Mouse (Mus musculus) forebrain, postnatal 0 days (tissue): ENCODE measurements at regions not wholly inside any gene's neighbourhood (a gene's known extent, or its start where the extent isn't known, plus 50 kb on each side); places are given as distances from the start of the nearest gene placed in this dataset.

Source experiments
- ATAC-seq: fragments of 200-750 bp; cut with Nextera tagmentation; 2 replicates; pipeline ENCODE4 v1.8.0; 2017; ENCODE audit warnings: mild to moderate bottlenecking, moderate library complexity
- DNase-seq: peaks from one replicate; pipeline ENCODE4 v3.0.0-alpha.2; 2015
- H3K27ac ChIP-seq: fragments of 300-500 bp; sonication (generic); 2 replicates; pipeline ENCODE4 v1.5.1; 2014; ENCODE audit warnings: low read depth, mild to moderate bottlenecking, antibody characterized with exemption, low read length, moderate library complexity, mixed read lengths
- H3K27me3 ChIP-seq: fragments of 300-500 bp; sonication (generic); 2 replicates; pipeline ENCODE4 v1.6.1; 2014; ENCODE audit warnings: mild to moderate bottlenecking, low read length, mixed read lengths; ENCODE audit not compliant: insufficient read depth
- H3K36me3 ChIP-seq: fragments of 300-500 bp; sonication (generic); 2 replicates; pipeline ENCODE4 v1.6.1; 2014; ENCODE audit warnings: mild to moderate bottlenecking, moderate library complexity; ENCODE audit not compliant: insufficient read depth
- H3K4me1 ChIP-seq: fragments of 300-500 bp; sonication (generic); 2 replicates; pipeline ENCODE4 v1.6.1; 2014; ENCODE audit warnings: antibody characterized with exemption; ENCODE audit not compliant: insufficient read depth
- H3K4me2 ChIP-seq: fragments of 300-500 bp; sonication (generic); 2 replicates; pipeline ENCODE4 v1.6.1; 2014; ENCODE audit warnings: low read depth, mild to moderate bottlenecking, moderate library complexity
- H3K4me3 ChIP-seq: fragments of 300-500 bp; sonication (generic); 2 replicates; pipeline ENCODE4 v1.5.1; 2014; ENCODE audit warnings: low read depth, low read length, mixed read lengths
- H3K9ac ChIP-seq: fragments of 300-500 bp; sonication (generic); 2 replicates; pipeline ENCODE4 v1.6.1; 2014; ENCODE audit warnings: mild to moderate bottlenecking
- H3K9me3 ChIP-seq: fragments of 300-500 bp; sonication (generic); 2 replicates; pipeline ENCODE4 v1.6.1; 2016; ENCODE audit warnings: low read length
- CTCF ChIP-seq: sonication (generic); IDR thresholded peaks from 2 replicates; pipeline ENCODE4 v1.5.1; 2016; ENCODE audit warnings: antibody characterized with exemption, control low read depth, low read depth
- WGBS: fragments of 180-500 bp; shearing (Covaris S2); extraction: QIAGEN DNeasy Blood & Tissue Kit; methylation state at CpG from one replicate; pipeline ENCODE4 v1.1.7; 2014; 5-methylcytosine and 5-hydroxymethylcytosine counted together

GRCm38 (mm10) chr10:66854895-66855294 lies 241.0 kb upstream of the Jmjd1c start:
- Histone ChIP-seq H3K27ac (no peak overlapping the region), H3K36me3 (no peaks in the 10 kb centered on the region), H3K4me2 (no peak overlapping the region), H3K4me1 (no peaks in the 10 kb centered on the region), H3K9ac (no peak overlapping the region), H3K4me3 (no peak overlapping the region), H3K9me3 (no peaks in the 10 kb centered on the region), H3K27me3 (no peaks in the 10 kb centered on the region)
- TF ChIP-seq CTCF = no peak
- ATAC-seq (no peak), DNase-seq (no peak)
- WGBS = 76% methylated on average over 9 of the region's 9 CpGs

- Histone ChIP-seq H3K27ac (no peak overlapping the region), H3K36me3 (no peaks in the 10 kb centered on the region), H3K4me3 (no peak overlapping the region), H3K27me3 (no peaks in the 10 kb centered on the region), H3K4me1 (no peaks in the 10 kb centered on the region), H3K9ac (no peak overlapping the region), H3K9me3 (no peaks in the 10 kb centered on the region), H3K4me2 (no peak overlapping the region)
- TF ChIP-seq CTCF = no peak
- no peak for DNase-seq
- no peak for ATAC-seq
- WGBS = 89% methylated on average over 7 of the region's 7 CpGs
These were observed 238.6 kb upstream of the Jmjd1c start for GRCm38 (mm10) chr10:66857330-66857729.

- ATAC-seq = no peak
- WGBS = 47% methylated on average over 1 of the region's 1 CpGs
- H3K4me1 ChIP-seq = no peaks in the 10 kb centered on the region
These were observed 234.5 kb upstream of the Jmjd1c start for GRCm38 (mm10) chr10:66861421-66861820.

GRCm38 (mm10) chr10:66864161-66864862 lies 231.6 kb upstream of the Jmjd1c start:
- Histone ChIP-seq H3K27ac (no peak overlapping the region), H3K9ac (no peak overlapping the region), H3K4me2 (no peak overlapping the region), H3K4me1 (no peaks in the 10 kb centered on the region), H3K27me3 (no peaks in the 10 kb centered on the region), H3K36me3 (no peaks in the 10 kb centered on the region), H3K4me3 (no peak overlapping the region), H3K9me3 (no peaks in the 10 kb centered on the region)
- peak; percentile 45 for TF ChIP-seq CTCF
- WGBS = 67% methylated on average over 14 of the region's 14 CpGs
- DNase-seq = peak; percentile 6
- ATAC-seq = peak; percentile 51; the same call in 1 of the 2 replicates

More at GRCm38 (mm10) chr10:66861421-66861820, 234.5 kb upstream of the Jmjd1c start:
- H3K4me3 ChIP-seq = no peak overlapping the region
- no peak overlapping the region for H3K4me2 ChIP-seq
- H3K27ac ChIP-seq = no peak overlapping the region
- no peak overlapping the region for H3K9ac ChIP-seq
- H3K9me3 ChIP-seq = no peaks in the 10 kb centered on the region
- H3K27me3 ChIP-seq = no peaks in the 10 kb centered on the region
- TF ChIP-seq CTCF = no peak
- no peak for DNase-seq
- no peaks in the 10 kb centered on the region for H3K36me3 ChIP-seq

GRCm38 (mm10) chr10:66865010-66865582 lies 230.8 kb upstream of the Jmjd1c start:
- H3K9me3 ChIP-seq = no peaks in the 10 kb centered on the region
- H3K9ac ChIP-seq = no peak overlapping the region
- TF ChIP-seq CTCF = no peak
- no peaks in the 10 kb centered on the region for H3K27me3 ChIP-seq
- no peaks in the 10 kb centered on the region for H3K4me1 ChIP-seq
- DNase-seq = no peak
- 89% methylated on average over 10 of the region's 10 CpGs for WGBS
- ATAC-seq = no peak
- H3K4me3 ChIP-seq = no peak overlapping the region
- H3K27ac ChIP-seq = no peak overlapping the region
- no peaks in the 10 kb centered on the region for H3K36me3 ChIP-seq
- no peak overlapping the region for H3K4me2 ChIP-seq

GRCm38 (mm10) chr10:66871133-66871664 lies 224.7 kb upstream of the Jmjd1c start:
- DNase-seq = no peak
- TF ChIP-seq CTCF = no peak
- Histone ChIP-seq H3K9ac (no peak overlapping the region), H3K27ac (no peak overlapping the region), H3K27me3 (no peaks in the 10 kb centered on the region), H3K4me2 (no peak overlapping the region), H3K36me3 (no peaks in the 10 kb centered on the region), H3K4me3 (no peak overlapping the region), H3K4me1 (no peaks in the 10 kb centered on the region), H3K9me3 (no peaks in the 10 kb centered on the region)
- ATAC-seq = no peak
- WGBS = 77% methylated on average over 4 of the region's 4 CpGs

GRCm38 (mm10) chr10:66871673-66872072 lies 224.3 kb upstream of the Jmjd1c start:
- 79% methylated on average over 1 of the region's 1 CpGs for WGBS
- H3K4me3 ChIP-seq = no peak overlapping the region
- DNase-seq = no peak
- no peaks in the 10 kb centered on the region for H3K4me1 ChIP-seq
- TF ChIP-seq CTCF = no peak
- H3K27me3 ChIP-seq = no peaks in the 10 kb centered on the region
- H3K36me3 ChIP-seq = no peaks in the 10 kb centered on the region
- no peak overlapping the region for H3K9ac ChIP-seq
- no peak overlapping the region for H3K4me2 ChIP-seq
- ATAC-seq = no peak
- H3K9me3 ChIP-seq = no peaks in the 10 kb centered on the region
- no peak overlapping the region for H3K27ac ChIP-seq
